Mouse (Mus musculus): ENCODE results near the gene Ndufaf8. TPM values are rescaled to one million over a fixed set of nuclear protein-coding genes. Genes with fewer than 3 reads are reported as not detected.

Ndufaf8 gene
- total and polyA plus RNA-seq, 3 experiments = 46.3 to 103 (median 50.2) TPM

- dilution Hi-C loops (cut with MboI; ENCODE audit: extremely low pct_ligation_motif_present, extremely low pct_unique_long_range_greater_than_20kb, low sequenced_read_pairs) = no loop called here
- Histone ChIP-seq H3K36me3 (replicated peaks in 1 of 2; ENCODE audit: control insufficient read depth in 1 of 2, insufficient read depth in 1 of 2, low read length in 1 of 2) (peaks cover 72 to 90% of the 10 kb centered on the region in 2 experiments), H3K4me1 (ENCODE audit: control insufficient read depth in 1 of 2, insufficient read depth in 2 of 2) (peaks cover 0 to 12% of the 10 kb centered on the region in 2 experiments; a peak in 2 of 4 replicates), H3K27me3 (replicated peaks) (no peaks in the 10 kb centered on the region), H3K4me2 (ENCODE audit: insufficient read depth, low read depth, poor library complexity, severe bottlenecking) (no peak overlapping the region), H3K79me2 (replicated peaks; ENCODE audit: control insufficient read depth, extremely low read depth, insufficient read depth, poor library complexity, severe bottlenecking) (no peaks in the 10 kb centered on the region), H3K4me3 (replicated peaks in 1 of 3; ENCODE audit: low read depth in 2 of 3, low read length in 2 of 3, poor library complexity in 1 of 3) (no peak overlapping the region), H3K9me3 (replicated peaks; ENCODE audit: low read length) (no peaks in the 10 kb centered on the region), H3K27ac (ENCODE audit: insufficient read depth, low read depth) (no peak overlapping the region), H3K9ac (ENCODE audit: insufficient read depth, low read depth) (no peak overlapping the region)
- in situ Hi-C loops (cut with MboI; ENCODE audit: low pct_ligation_motif_present, low pct_unique_long_range_greater_than_20kb, low sequenced_read_pairs) = no loop called here
- DNase-seq (ENCODE audit: extremely low read depth) = no peak
- TF ChIP-seq MYC (IDR thresholded peaks at IDR 0.05; ENCODE audit: low read depth, low read length) (no peak), ELF1 (IDR thresholded peaks at IDR 0.05; ENCODE audit: low read depth, low read length) (no peak), USF1 (IDR thresholded peaks at IDR 0.05; ENCODE audit: low read depth, low read length) (no peak), SMC3 (IDR thresholded peaks at IDR 0.05; ENCODE audit: low read depth, low read length) (no peak), ETS1 (conservative IDR thresholded peaks at IDR 0.05; ENCODE audit: low read depth, low read length) (no peak)
Measured at GRCm38 (mm10) chr11:120129281-120129680, 30.6 kb downstream of the Ndufaf8 start.

GRCm38 (mm10) chr11:120134148-120134547 is 35.4 kb downstream of the Ndufaf8 start:
- H3K4me1 ChIP-seq (ENCODE audit: control insufficient read depth in 1 of 2, insufficient read depth in 2 of 2) = peaks cover 0 to 3% of the 10 kb centered on the region in 2 experiments; a peak in 1 of 4 replicates

GRCm38 (mm10) chr11:120134847-120135530 is 36.3 kb downstream of the Ndufaf8 start:
- no peaks in the 10 kb centered on the region for H3K27me3 ChIP-seq (replicated peaks)
- no peak overlapping the region for H3K27ac ChIP-seq (ENCODE audit: insufficient read depth, low read depth)
- TF ChIP-seq MAX (IDR thresholded peaks at IDR 0.05; ENCODE audit: low read length) = no peak
- TF ChIP-seq POLR2AphosphoS2 (IDR thresholded peaks at IDR 0.05; ENCODE audit: low read depth, low read length) = no peak
- TF ChIP-seq MAFK (IDR thresholded peaks at IDR 0.05; ENCODE audit: insufficient replicate concordance, low read length) = no peak
- TF ChIP-seq SMC3 (IDR thresholded peaks at IDR 0.05; ENCODE audit: low read depth, low read length) = no peak
- no peak for TF ChIP-seq USF1 (IDR thresholded peaks at IDR 0.05; ENCODE audit: low read depth, low read length)
- TF ChIP-seq PAX5 (IDR thresholded peaks at IDR 0.05; ENCODE audit: low read length) = no peak
- TF ChIP-seq ZC3H11A (IDR thresholded peaks at IDR 0.05; ENCODE audit: low read depth, low read length) = no peak
- TF ChIP-seq RAD21 (IDR thresholded peaks at IDR 0.05; ENCODE audit: low read depth, low read length) = no peak
- TF ChIP-seq ZNF384 (IDR thresholded peaks at IDR 0.05; ENCODE audit: low read depth, low read length) = no peak
- TF ChIP-seq CTCF (conservative IDR thresholded peaks at IDR 0.05 in 1 of 2, IDR thresholded peaks at IDR 0.05 in 1 of 2; ENCODE audit: low read depth in 2 of 2, low read length in 2 of 2) = no peak
- no peak for TF ChIP-seq ETS1 (conservative IDR thresholded peaks at IDR 0.05; ENCODE audit: low read depth, low read length)
- TF ChIP-seq SIN3A (IDR thresholded peaks at IDR 0.05; ENCODE audit: low read length) = no peak
- no peaks in the 10 kb centered on the region for H3K9me3 ChIP-seq (replicated peaks; ENCODE audit: low read length)
- no peak overlapping the region for H3K4me3 ChIP-seq (replicated peaks in 1 of 3; ENCODE audit: low read depth in 2 of 3, low read length in 2 of 3, poor library complexity in 1 of 3)
- dilution Hi-C loops (cut with MboI; ENCODE audit: extremely low pct_ligation_motif_present, extremely low pct_unique_long_range_greater_than_20kb, low sequenced_read_pairs) = no loop called here
- H3K9ac ChIP-seq (ENCODE audit: insufficient read depth, low read depth) = no peak overlapping the region
- H3K79me2 ChIP-seq (replicated peaks; ENCODE audit: control insufficient read depth, extremely low read depth, insufficient read depth, poor library complexity, severe bottlenecking) = no peaks in the 10 kb centered on the region
- H3K4me2 ChIP-seq (ENCODE audit: insufficient read depth, low read depth, poor library complexity, severe bottlenecking) = no peak overlapping the region
- no peak for DNase-seq (ENCODE audit: extremely low read depth)
- in situ Hi-C loops (cut with MboI; ENCODE audit: low pct_ligation_motif_present, low pct_unique_long_range_greater_than_20kb, low sequenced_read_pairs) = no loop called here
- H3K4me1 ChIP-seq (ENCODE audit: control insufficient read depth in 1 of 2, insufficient read depth in 2 of 2) = peaks cover 0 to 11% of the 10 kb centered on the region in 2 experiments; a peak in 2 of 4 replicates
- H3K36me3 ChIP-seq (replicated peaks in 1 of 2; ENCODE audit: control insufficient read depth in 1 of 2, insufficient read depth in 1 of 2, low read length in 1 of 2) = peaks cover 81 to 94% of the 10 kb centered on the region in 2 experiments

More at GRCm38 (mm10) chr11:120134148-120134547, 35.4 kb downstream of the Ndufaf8 start:
- H3K9ac ChIP-seq (ENCODE audit: insufficient read depth, low read depth) = no peak overlapping the region
- no peak overlapping the region for H3K4me3 ChIP-seq (replicated peaks in 1 of 3; ENCODE audit: low read depth in 2 of 3, low read length in 2 of 3, poor library complexity in 1 of 3)
- no peaks in the 10 kb centered on the region for H3K9me3 ChIP-seq (replicated peaks; ENCODE audit: low read length)
- H3K27ac ChIP-seq (ENCODE audit: insufficient read depth, low read depth) = no peak overlapping the region
- dilution Hi-C loops (cut with MboI; ENCODE audit: extremely low pct_ligation_motif_present, extremely low pct_unique_long_range_greater_than_20kb, low sequenced_read_pairs) = no loop called here
- in situ Hi-C loops (cut with MboI; ENCODE audit: low pct_ligation_motif_present, low pct_unique_long_range_greater_than_20kb, low sequenced_read_pairs) = no loop called here
- no peaks in the 10 kb centered on the region for H3K79me2 ChIP-seq (replicated peaks; ENCODE audit: control insufficient read depth, extremely low read depth, insufficient read depth, poor library complexity, severe bottlenecking)
- peaks cover 82 to 94% of the 10 kb centered on the region in 2 experiments for H3K36me3 ChIP-seq (replicated peaks in 1 of 2; ENCODE audit: control insufficient read depth in 1 of 2, insufficient read depth in 1 of 2, low read length in 1 of 2)
- no peak for TF ChIP-seq IRF4 (IDR thresholded peaks at IDR 0.05; ENCODE audit: low read depth, low read length)
- TF ChIP-seq MYC (IDR thresholded peaks at IDR 0.05; ENCODE audit: low read depth, low read length) = no peak
- TF ChIP-seq MAZ (IDR thresholded peaks at IDR 0.05; ENCODE audit: low read depth, low read length) = no peak
- TF ChIP-seq TCF12 (IDR thresholded peaks at IDR 0.05; ENCODE audit: low read depth, low read length) = no peak
- no peak for TF ChIP-seq CHD1 (IDR thresholded peaks at IDR 0.05; ENCODE audit: low read depth, low read length)
- TF ChIP-seq NRF1 (IDR thresholded peaks at IDR 0.05; ENCODE audit: low read depth, low read length) = no peak
- no peak for TF ChIP-seq NELFE (IDR thresholded peaks at IDR 0.05; ENCODE audit: low read depth, low read length)
- no peak for TF ChIP-seq CTCF (conservative IDR thresholded peaks at IDR 0.05 in 1 of 2, IDR thresholded peaks at IDR 0.05 in 1 of 2; ENCODE audit: low read depth in 2 of 2, low read length in 2 of 2)
- TF ChIP-seq UBTF (IDR thresholded peaks at IDR 0.05; ENCODE audit: low read depth, low read length) = no peak
- TF ChIP-seq TBP (conservative IDR thresholded peaks at IDR 0.05; ENCODE audit: low read depth, low read length) = no peak
- TF ChIP-seq HCFC1 (IDR thresholded peaks at IDR 0.05; ENCODE audit: low read depth, low read length) = no peak
- no peak for TF ChIP-seq ZMIZ1 (IDR thresholded peaks at IDR 0.05; ENCODE audit: low read depth, low read length)
- no peaks in the 10 kb centered on the region for H3K27me3 ChIP-seq (replicated peaks)
- no peak overlapping the region for H3K4me2 ChIP-seq (ENCODE audit: insufficient read depth, low read depth, poor library complexity, severe bottlenecking)
- DNase-seq (ENCODE audit: extremely low read depth) = no peak
